Mouse (Mus musculus) limb, embryonic 14.5 days (tissue): Measurements from ENCODE around the gene Phgr1. TPM values are rescaled to one million over a fixed set of nuclear protein-coding genes. Genes with fewer than 3 reads are reported as not detected.

ENCODE experiments used
- ATAC-seq: fragments of 200-750 bp; cut with Nextera tagmentation; 2 replicates; pipeline ENCODE4 v1.8.0; 2017; ENCODE audit warnings: low read depth, moderate number of reproducible peaks, moderate TSS enrichment; ENCODE audit not compliant: low FRiP score
- DNase-seq: peaks from one replicate; pipeline ENCODE4 v3.0.0-alpha.2; 2015; ENCODE audit warnings: low spot score
- H3K27ac ChIP-seq: fragments of 300-500 bp; sonication (generic); replicated peaks from 2 replicates; pipeline ENCODE4 v1.5.1; 2014; ENCODE audit warnings: low read depth, mild to moderate bottlenecking, low read length, moderate library complexity, mixed read lengths
- H3K27me3 ChIP-seq: fragments of 300-500 bp; sonication (generic); 2 replicates; pipeline ENCODE4 v1.6.1; 2014; ENCODE audit warnings: low read length, mixed read lengths; ENCODE audit not compliant: control insufficient read depth, insufficient read depth
- H3K36me3 ChIP-seq: fragments of 300-500 bp; sonication (generic); 2 replicates; pipeline ENCODE4 v1.6.1; 2014; ENCODE audit warnings: mild to moderate bottlenecking, low read length, moderate library complexity, mixed read lengths; ENCODE audit not compliant: control insufficient read depth, insufficient read depth
- H3K4me1 ChIP-seq: fragments of 300-500 bp; sonication (generic); 2 replicates; pipeline ENCODE4 v1.6.1; 2014; ENCODE audit warnings: antibody characterized with exemption, low read length, mixed read lengths; ENCODE audit not compliant: control insufficient read depth, insufficient read depth
- H3K4me2 ChIP-seq: fragments of 300-500 bp; sonication (generic); replicated peaks from 2 replicates; pipeline ENCODE4 v1.6.1; 2014; ENCODE audit warnings: low read depth, mild to moderate bottlenecking, low read length, moderate library complexity; ENCODE audit not compliant: severe bottlenecking
- H3K4me3 ChIP-seq: fragments of 300-500 bp; sonication (generic); replicated peaks from 2 replicates; pipeline ENCODE4 v1.5.1; 2014; ENCODE audit warnings: low read length
- H3K9ac ChIP-seq: fragments of 300-500 bp; sonication (generic); 2 replicates; pipeline ENCODE4 v1.6.1; 2014; ENCODE audit warnings: mild to moderate bottlenecking, low read depth, low read length, moderate library complexity; ENCODE audit not compliant: severe bottlenecking
- H3K9me3 ChIP-seq: fragments of 300-500 bp; sonication (generic); 2 replicates; pipeline ENCODE4 v1.6.1; 2016; ENCODE audit warnings: low read length; ENCODE audit not compliant: control insufficient read depth
- POLR2A ChIP-seq: fragments of 200-500 bp; IDR thresholded peaks from 2 replicates; pipeline ENCODE4 v1.8.0; 2012; ENCODE audit warnings: inconsistent platforms, mild to moderate bottlenecking, moderate library complexity, borderline replicate concordance; ENCODE audit not compliant: insufficient read depth, insufficient read length; ENCODE audit errors: extremely low read depth
- WGBS: fragments of 180-500 bp; shearing (Covaris S2); extraction: QIAGEN DNeasy Blood & Tissue Kit; methylation state at CpG from one replicate; pipeline ENCODE4 v1.1.7; 2014; 5-methylcytosine and 5-hydroxymethylcytosine counted together
- polyA plus RNA-seq, 2 experiments: library from polyadenylated mRNA; depleted of rRNA in 1 of 2; stranded (reverse) in 1 of 2; unstranded in 1 of 2; fragments of >200 nt; fragmentation: Nextera tagmentation in 1 of 2; extraction: Ambion mirVana in 1 of 2; gene quantifications; 2 replicates each; pipeline versions ENCODE4 v1.2.1 to v1.2.3; 2012 to 2014

The Phgr1 gene
- polyA plus RNA-seq, 2 experiments = not detected

DNA sequence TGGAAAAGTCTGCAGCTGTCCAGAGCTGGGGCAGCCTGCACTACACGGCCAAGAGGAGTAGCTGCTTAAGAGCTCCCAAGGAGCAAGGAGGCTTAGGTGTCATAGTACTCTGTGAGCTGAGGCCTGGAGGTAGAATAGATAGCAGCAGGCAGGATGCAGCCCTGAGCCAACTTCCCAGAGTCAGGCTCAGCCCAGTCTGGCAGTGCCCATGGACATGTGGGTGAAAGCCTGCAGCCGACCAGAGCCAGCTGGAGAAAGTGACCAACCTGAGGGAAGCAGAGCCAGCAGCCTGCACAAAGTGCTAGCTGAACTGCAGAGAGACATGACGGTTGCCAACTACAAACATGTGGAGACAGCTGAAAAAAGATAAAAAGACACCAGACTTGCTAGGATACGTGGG is 34.3 kb downstream of the Phgr1 start:
- Histone ChIP-seq H3K9ac (no peak overlapping the region), H3K27me3 (no peaks in the 10 kb centered on the region), H3K9me3 (no peaks in the 10 kb centered on the region), H3K36me3 (no peaks in the 10 kb centered on the region), H3K27ac (no peak overlapping the region), H3K4me3 (no peak overlapping the region), H3K4me1 (no peaks in the 10 kb centered on the region), H3K4me2 (no peak overlapping the region)
- no peak for DNase-seq
- WGBS = 59% methylated on average over 4 of the region's 4 CpGs
- TF ChIP-seq POLR2A = no peak
- ATAC-seq = no peak

DNA sequence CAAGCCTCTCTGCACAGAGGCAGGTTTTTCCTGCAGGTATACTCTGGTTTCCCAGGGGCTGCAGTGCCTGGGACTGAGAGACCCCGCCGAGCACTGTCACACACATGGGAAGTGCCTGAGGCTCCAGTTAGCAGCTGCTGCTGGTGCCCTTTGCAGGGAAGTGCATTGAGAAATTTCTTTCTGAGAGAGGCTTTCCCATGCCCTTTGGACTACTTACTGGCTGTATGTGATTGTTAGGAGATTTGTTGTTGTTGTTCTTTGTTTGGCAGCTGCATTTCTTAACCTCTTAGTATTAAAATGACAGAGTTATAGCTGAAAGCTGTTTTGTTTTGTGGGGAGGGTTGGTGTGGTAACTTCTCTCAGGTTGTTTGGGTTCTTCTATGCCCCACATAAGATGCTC is 38.3 kb downstream of the Phgr1 start:
- Histone ChIP-seq H3K9me3 (no peaks in the 10 kb centered on the region), H3K4me2 (no peak overlapping the region), H3K9ac (no peak overlapping the region), H3K4me1 (peaks cover 10% of the 10 kb centered on the region; the same call in 1 of the 2 replicates), H3K4me3 (no peak overlapping the region), H3K36me3 (no peaks in the 10 kb centered on the region), H3K27ac (no peak overlapping the region), H3K27me3 (no peaks in the 10 kb centered on the region)
- DNase-seq (no peak), ATAC-seq (no peak)
- TF ChIP-seq POLR2A = no peak
- whole genome bisulfite sequencing = 9% methylated on average over 2 of the region's 2 CpGs

DNA sequence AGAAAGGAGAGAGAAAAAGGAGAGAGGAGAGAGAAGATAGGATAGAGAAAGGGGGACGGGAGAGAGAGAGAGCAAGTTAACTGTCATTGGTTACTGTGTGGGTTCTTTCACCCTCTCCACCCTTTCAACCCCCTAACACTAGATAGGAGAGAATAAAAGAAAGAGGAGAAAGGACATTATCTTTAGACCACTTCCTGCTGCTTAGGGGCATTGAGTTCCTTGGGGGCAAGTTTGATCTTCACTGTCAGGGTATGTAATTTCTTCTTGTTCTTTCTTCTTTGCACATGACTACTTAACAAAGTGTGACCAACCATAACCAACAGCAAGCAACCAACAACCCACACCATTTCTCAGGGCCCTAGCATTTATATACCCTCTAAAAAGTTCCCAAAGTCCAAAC is 40.2 kb downstream of the Phgr1 start:
- H3K4me3 ChIP-seq = no peak overlapping the region
- peaks cover 10% of the 10 kb centered on the region; the same call in 1 of the 2 replicates for H3K4me1 ChIP-seq
- DNase-seq (no peak), ATAC-seq (no peak)
- no peaks in the 10 kb centered on the region for H3K9me3 ChIP-seq
- H3K4me2 ChIP-seq = no peak overlapping the region
- no peak overlapping the region for H3K27ac ChIP-seq
- H3K27me3 ChIP-seq = no peaks in the 10 kb centered on the region
- H3K36me3 ChIP-seq = peaks cover 8% of the 10 kb centered on the region; the same call in 1 of the 2 replicates
- no peak for TF ChIP-seq POLR2A
- 80% methylated on average over 1 of the region's 1 CpGs for WGBS
- H3K9ac ChIP-seq = no peak overlapping the region

DNA sequence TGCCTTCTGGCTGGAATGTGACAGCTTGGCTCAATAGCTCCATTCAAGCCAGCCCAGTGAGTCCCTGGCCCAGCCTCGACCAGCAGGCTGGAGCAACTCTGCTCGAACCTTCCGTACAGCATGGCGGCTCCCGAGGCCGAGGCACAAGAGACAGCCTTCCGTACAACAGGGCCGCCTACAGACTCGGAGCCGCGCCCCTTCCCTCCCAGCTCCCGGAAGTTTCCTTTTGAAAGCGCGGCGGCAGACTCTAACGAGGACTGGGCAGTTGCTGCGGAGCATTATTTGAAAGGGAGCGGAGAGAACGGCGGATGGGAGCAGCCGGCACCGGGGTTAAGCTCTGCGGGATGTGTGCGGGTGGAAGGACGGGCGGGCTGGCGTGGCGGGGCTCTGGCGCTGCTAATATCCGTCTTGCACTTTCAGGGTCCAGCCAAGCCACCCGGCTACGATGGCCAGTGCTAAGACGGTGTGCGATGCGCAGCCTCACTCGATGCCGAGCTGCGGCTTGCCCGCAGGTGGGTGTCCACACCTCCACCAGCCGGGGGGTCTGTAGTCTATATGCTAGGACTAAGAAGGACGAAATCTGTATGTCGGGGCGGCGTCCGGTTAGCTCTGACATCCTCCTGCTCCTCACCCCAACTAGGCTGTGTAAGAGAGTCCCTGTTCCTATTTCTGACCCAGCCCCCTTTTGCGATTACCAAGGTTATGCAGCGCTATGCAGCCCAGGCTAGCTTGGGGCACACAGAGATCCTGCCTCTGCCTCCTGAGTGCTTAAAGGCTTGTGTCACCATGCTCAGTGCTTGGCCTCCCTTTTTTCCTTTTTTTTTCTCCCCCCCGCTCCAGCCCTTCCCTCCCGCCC is 41.6 kb downstream of the Phgr1 start, which contains the start of gene Knstrn:
Gene Knstrn (plus strand): TSS at position 23 of the 856 bp plus-strand sequence.
- H3K36me3 ChIP-seq = peaks cover 15% of the 10 kb centered on the region; the same call in 1 of the 2 replicates
- H3K9ac ChIP-seq = peak within 1 kb of the TSS; percentile 80
- ATAC-seq (peak; percentile 93), DNase-seq (peak; percentile 94)
- peak within 1 kb of the TSS; percentile 52 for H3K27ac ChIP-seq
- peak within 1 kb of the TSS; percentile 76 for H3K4me3 ChIP-seq
- H3K4me1 ChIP-seq = peaks cover 10% of the 10 kb centered on the region; the same call in 1 of the 2 replicates
- under 1% methylated on average over 49 of the region's 49 CpGs for WGBS
- no peak for TF ChIP-seq POLR2A
- H3K27me3 ChIP-seq = no peaks in the 10 kb centered on the region
- H3K4me2 ChIP-seq = peak within 1 kb of the TSS; percentile 73
- H3K9me3 ChIP-seq = no peaks in the 10 kb centered on the region

DNA sequence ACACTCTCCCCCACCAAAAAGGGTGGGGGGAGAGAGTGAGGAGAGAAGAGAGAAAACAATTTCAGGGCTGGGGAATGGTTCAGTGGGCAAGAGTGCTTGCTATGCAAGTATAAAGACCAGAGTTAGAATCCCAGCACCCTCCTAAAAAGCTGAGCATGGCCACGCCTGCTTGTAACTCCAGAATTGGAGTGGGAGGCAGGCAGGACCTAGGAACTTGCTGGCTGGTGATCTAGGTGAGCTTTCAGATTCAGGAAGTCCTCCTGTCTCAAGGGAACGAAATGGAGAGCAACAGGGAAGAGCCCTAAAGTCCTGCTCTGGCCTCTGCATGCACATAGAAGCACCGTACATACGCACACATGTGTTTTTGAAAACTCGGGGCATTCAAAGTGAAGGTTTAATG is 50.2 kb downstream of the Phgr1 start:
- no peak overlapping the region for H3K9ac ChIP-seq
- no peak overlapping the region for H3K4me2 ChIP-seq
- 93% methylated on average over 5 of the region's 5 CpGs for WGBS
- H3K4me1 ChIP-seq = no peaks in the 10 kb centered on the region
- TF ChIP-seq POLR2A = no peak
- no peaks in the 10 kb centered on the region for H3K27me3 ChIP-seq
- H3K4me3 ChIP-seq = no peak overlapping the region
- peaks cover 48% of the 10 kb centered on the region for H3K36me3 ChIP-seq
- H3K27ac ChIP-seq = no peak overlapping the region
- H3K9me3 ChIP-seq = no peaks in the 10 kb centered on the region
- ATAC-seq (no peak), DNase-seq (no peak)
